Mouse (Mus musculus): Measurements from ENCODE around the gene Ctnnbip1. TPM values are rescaled to one million over a fixed set of nuclear protein-coding genes. Genes with fewer than 3 reads are reported as not detected.

The Ctnnbip1 gene
- polyA plus RNA-seq, 1 experiment: 27.2 TPM

GRCm38 (mm10) chr4:149521258-149521657, 3.2 kb downstream of the Ctnnbip1 start:
- Histone ChIP-seq H3K36me3 (ENCODE audit: control insufficient read depth, insufficient read depth, low read length) (no peaks in the 10 kb centered on the region), H3K4me1 (ENCODE audit: control insufficient read depth, insufficient read depth, insufficient read length, low read length) (peaks cover 11% of the 10 kb centered on the region; the same call in 1 of the 2 replicates), H3K27ac (ENCODE audit: insufficient read depth, low read depth, low read length) (no peak overlapping the region), H3K4me3 (ENCODE audit: low read depth, low read length) (no peak overlapping the region), H3K27me3 (ENCODE audit: control insufficient read depth, insufficient read depth, low read length) (no peaks in the 10 kb centered on the region)
- TF ChIP-seq POLR2A (IDR thresholded peaks at IDR 0.05; ENCODE audit: low read depth, low read length) (no peak), CTCF (IDR thresholded peaks at IDR 0.05; ENCODE audit: extremely low read depth, insufficient read length, insufficient replicate concordance, low read depth, low read length) (no peak)
- 64% methylated on average over 10 of the region's 10 CpGs for WGBS

- Histone ChIP-seq H3K27ac (ENCODE audit: insufficient read depth, low read depth, low read length) (no peak overlapping the region), H3K27me3 (ENCODE audit: control insufficient read depth, insufficient read depth, low read length) (no peaks in the 10 kb centered on the region), H3K4me1 (ENCODE audit: control insufficient read depth, insufficient read depth, insufficient read length, low read length) (peaks cover 7% of the 10 kb centered on the region; the same call in 1 of the 2 replicates), H3K4me3 (ENCODE audit: low read depth, low read length) (no peak overlapping the region), H3K36me3 (ENCODE audit: control insufficient read depth, insufficient read depth, low read length) (no peaks in the 10 kb centered on the region)
- WGBS: 93% methylated on average over 6 of the region's 6 CpGs
- TF ChIP-seq CTCF (IDR thresholded peaks at IDR 0.05; ENCODE audit: extremely low read depth, insufficient read length, insufficient replicate concordance, low read depth, low read length) (no peak), POLR2A (IDR thresholded peaks at IDR 0.05; ENCODE audit: low read depth, low read length) (no peak)
Measured at GRCm38 (mm10) chr4:149523961-149524360, 5.9 kb downstream of the Ctnnbip1 start.

- Histone ChIP-seq H3K27me3 (ENCODE audit: control insufficient read depth, insufficient read depth, low read length) (no peaks in the 10 kb centered on the region), H3K4me3 (ENCODE audit: low read depth, low read length) (no peak overlapping the region), H3K36me3 (ENCODE audit: control insufficient read depth, insufficient read depth, low read length) (no peaks in the 10 kb centered on the region), H3K27ac (ENCODE audit: insufficient read depth, low read depth, low read length) (no peak overlapping the region), H3K4me1 (ENCODE audit: control insufficient read depth, insufficient read depth, insufficient read length, low read length) (peaks cover 7% of the 10 kb centered on the region; the same call in 1 of the 2 replicates)
- 87% methylated on average over 4 of the region's 4 CpGs for WGBS
- no peak for TF ChIP-seq CTCF (IDR thresholded peaks at IDR 0.05; ENCODE audit: extremely low read depth, insufficient read length, insufficient replicate concordance, low read depth, low read length)
- TF ChIP-seq POLR2A (IDR thresholded peaks at IDR 0.05; ENCODE audit: low read depth, low read length): no peak
Measured at GRCm38 (mm10) chr4:149525170-149525569, 7.1 kb downstream of the Ctnnbip1 start.

GRCm38 (mm10) chr4:149525811-149526210, 7.8 kb downstream of the Ctnnbip1 start:
- Histone ChIP-seq H3K4me3 (ENCODE audit: low read depth, low read length) (no peak overlapping the region), H3K27ac (ENCODE audit: insufficient read depth, low read depth, low read length) (no peak overlapping the region), H3K36me3 (ENCODE audit: control insufficient read depth, insufficient read depth, low read length) (no peaks in the 10 kb centered on the region), H3K4me1 (ENCODE audit: control insufficient read depth, insufficient read depth, insufficient read length, low read length) (peaks cover 8% of the 10 kb centered on the region; the same call in 1 of the 2 replicates), H3K27me3 (ENCODE audit: control insufficient read depth, insufficient read depth, low read length) (no peaks in the 10 kb centered on the region)
- WGBS: 74% methylated on average over 6 of the region's 6 CpGs
- TF ChIP-seq POLR2A (IDR thresholded peaks at IDR 0.05; ENCODE audit: low read depth, low read length) (no peak), CTCF (IDR thresholded peaks at IDR 0.05; ENCODE audit: extremely low read depth, insufficient read length, insufficient replicate concordance, low read depth, low read length) (no peak)

- H3K27me3 ChIP-seq (ENCODE audit: control insufficient read depth, insufficient read depth, low read length): no peaks in the 10 kb centered on the region
- WGBS: 68% methylated on average over 7 of the region's 7 CpGs
- H3K36me3 ChIP-seq (ENCODE audit: control insufficient read depth, insufficient read depth, low read length): no peaks in the 10 kb centered on the region
- H3K4me3 ChIP-seq (ENCODE audit: low read depth, low read length): no peak overlapping the region
- TF ChIP-seq POLR2A (IDR thresholded peaks at IDR 0.05; ENCODE audit: low read depth, low read length) (no peak), CTCF (IDR thresholded peaks at IDR 0.05; ENCODE audit: extremely low read depth, insufficient read length, insufficient replicate concordance, low read depth, low read length) (no peak)
- no peak overlapping the region for H3K27ac ChIP-seq (ENCODE audit: insufficient read depth, low read depth, low read length)
- peaks cover 8% of the 10 kb centered on the region; the same call in 1 of the 2 replicates for H3K4me1 ChIP-seq (ENCODE audit: control insufficient read depth, insufficient read depth, insufficient read length, low read length)
Measured at GRCm38 (mm10) chr4:149526330-149526729, 8.3 kb downstream of the Ctnnbip1 start.

- no peaks in the 10 kb centered on the region for H3K27me3 ChIP-seq (ENCODE audit: control insufficient read depth, insufficient read depth, low read length)
- TF ChIP-seq POLR2A (IDR thresholded peaks at IDR 0.05; ENCODE audit: low read depth, low read length) (no peak), CTCF (IDR thresholded peaks at IDR 0.05; ENCODE audit: extremely low read depth, insufficient read length, insufficient replicate concordance, low read depth, low read length) (no peak)
- 83% methylated on average over 15 of the region's 15 CpGs for WGBS
- peaks cover 8% of the 10 kb centered on the region; the same call in 1 of the 2 replicates for H3K4me1 ChIP-seq (ENCODE audit: control insufficient read depth, insufficient read depth, insufficient read length, low read length)
- no peaks in the 10 kb centered on the region for H3K36me3 ChIP-seq (ENCODE audit: control insufficient read depth, insufficient read depth, low read length)
- no peak overlapping the region for H3K27ac ChIP-seq (ENCODE audit: insufficient read depth, low read depth, low read length)
- no peak overlapping the region for H3K4me3 ChIP-seq (ENCODE audit: low read depth, low read length)
Measured at GRCm38 (mm10) chr4:149527621-149528354, 9.8 kb downstream of the Ctnnbip1 start.

GRCm38 (mm10) chr4:149529691-149530090, 11.7 kb downstream of the Ctnnbip1 start:
- Histone ChIP-seq H3K4me1 (ENCODE audit: control insufficient read depth, insufficient read depth, insufficient read length, low read length) (peaks cover 8% of the 10 kb centered on the region; the same call in 1 of the 2 replicates), H3K36me3 (ENCODE audit: control insufficient read depth, insufficient read depth, low read length) (no peaks in the 10 kb centered on the region), H3K27ac (ENCODE audit: insufficient read depth, low read depth, low read length) (no peak overlapping the region), H3K27me3 (ENCODE audit: control insufficient read depth, insufficient read depth, low read length) (no peaks in the 10 kb centered on the region), H3K4me3 (ENCODE audit: low read depth, low read length) (no peak overlapping the region)
- 73% methylated on average over 6 of the region's 6 CpGs for WGBS
- no peak for TF ChIP-seq CTCF (IDR thresholded peaks at IDR 0.05; ENCODE audit: extremely low read depth, insufficient read length, insufficient replicate concordance, low read depth, low read length)
- TF ChIP-seq POLR2A (IDR thresholded peaks at IDR 0.05; ENCODE audit: low read depth, low read length): no peak

Data from small intestine, adult 2 months (tissue).